Mouse (Mus musculus) cerebellum, postnatal 36 days (tissue): ENCODE measurements around the gene Shisa9.
A peak's percentile ranks its signal among the peaks of the same experiment; 100 is the strongest.
"Not testable (repeated sequence)": the region's sequence is repeated elsewhere in the genome, so short reads cannot be mapped to it uniquely, and the experiment has no call there.

Experiments
- DNase-seq, 2 experiments: peaks; one replicate each; pipeline ENCODE4 v3.0.0; 2021 to 2022; ENCODE audit warnings: mixed read lengths in 2 of 2

Gene Shisa9

DNA sequence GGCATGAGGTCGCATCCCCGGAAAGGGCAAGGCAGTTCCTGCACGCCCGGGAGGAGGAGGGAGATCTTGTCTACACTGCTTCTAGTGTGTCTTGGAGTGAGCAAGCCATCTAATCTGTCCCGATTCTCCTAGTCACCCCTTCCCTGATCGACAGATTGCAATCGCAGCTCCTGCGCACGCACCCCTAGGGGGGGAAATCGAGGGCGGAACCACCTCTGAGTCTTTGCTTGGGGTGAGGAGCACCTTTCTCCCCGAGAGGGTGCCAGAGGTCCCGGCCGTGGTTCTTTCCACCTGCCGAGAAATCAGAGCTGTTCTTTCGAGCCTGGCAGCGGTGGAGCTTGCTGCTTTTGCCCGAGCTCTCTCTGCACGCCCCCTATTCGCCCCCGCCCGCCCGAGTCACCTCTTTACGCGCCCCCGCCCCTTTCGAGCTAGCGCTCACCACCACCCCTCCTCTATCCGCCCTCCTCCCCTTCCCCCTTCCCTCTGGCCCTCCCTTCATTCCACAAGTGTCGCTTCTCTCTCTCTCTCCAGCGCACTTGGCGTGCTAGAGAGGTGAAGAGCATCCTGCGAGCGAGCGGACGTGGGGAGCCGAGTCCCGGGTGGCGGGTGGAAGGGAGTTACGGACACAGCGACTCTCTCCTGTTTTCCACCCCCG is at the start of gene Shisa9:
Gene Shisa9 (plus strand): TSS at position 498 of the 655 bp plus-strand sequence.
- DNase-seq: peak in 1 of 2 experiments; percentile 10

DNA sequence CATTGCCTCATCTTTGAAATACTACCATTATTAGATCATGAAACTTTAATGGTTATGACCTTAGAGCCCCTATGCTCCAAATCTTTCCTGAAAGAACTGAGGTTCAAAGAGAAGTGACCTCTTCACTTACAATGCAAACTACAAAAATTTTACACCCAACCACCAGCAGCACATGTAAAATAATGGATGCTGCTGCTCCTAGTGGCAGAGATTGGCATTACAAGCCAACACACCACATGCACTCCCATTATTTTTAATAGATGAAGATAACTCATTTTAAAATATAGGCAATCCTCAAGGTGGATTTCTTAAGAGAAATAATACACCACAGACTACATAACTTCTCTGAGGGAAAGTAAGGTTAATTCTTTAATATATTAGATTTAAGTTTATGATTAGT is 43.4 kb upstream of the Shisa9 start:
- peak; percentile 63 to 76 for DNase-seq

DNA sequence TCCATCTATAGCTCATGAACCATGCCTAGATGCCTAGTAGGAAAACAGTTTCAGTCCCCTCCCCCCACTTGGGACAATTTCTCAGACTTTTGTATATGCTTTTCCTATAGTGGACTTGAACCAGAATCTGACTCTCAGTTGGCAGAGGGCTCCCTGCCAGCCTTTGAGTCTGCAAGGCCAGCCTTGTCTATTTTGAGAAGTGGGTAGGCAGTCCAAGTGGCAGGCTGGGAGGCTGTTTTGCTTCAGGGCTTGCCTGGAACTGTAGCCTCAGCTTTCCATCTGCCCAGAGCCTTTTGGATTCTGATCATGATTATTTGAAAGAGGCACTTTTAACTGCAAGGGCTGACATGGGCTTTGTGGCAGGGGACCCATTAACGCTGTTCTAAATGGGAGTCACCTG is 23.2 kb upstream of the Shisa9 start:
- DNase-seq: peak; percentile 19 to 21

DNA sequence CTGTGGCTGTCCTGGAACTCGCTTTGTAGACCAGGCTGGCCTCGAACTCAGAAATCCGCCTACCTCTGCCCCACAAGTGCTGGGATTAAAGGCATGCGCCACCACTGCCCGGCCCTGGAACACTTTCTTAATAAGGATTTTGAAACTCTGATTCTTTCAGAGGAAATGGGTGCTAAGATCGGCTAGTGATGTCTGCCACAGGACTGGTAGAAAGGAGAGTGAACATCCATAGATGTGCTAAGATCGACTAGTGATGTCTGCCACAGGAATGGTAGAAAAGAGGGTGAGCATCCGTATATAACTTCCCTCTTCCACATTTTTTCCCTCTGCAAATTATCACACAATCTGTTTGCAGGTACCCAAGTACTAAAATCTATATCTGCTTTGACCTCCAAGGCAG is 17.9 kb upstream of the Shisa9 start:
- DNase-seq: no peak

DNA sequence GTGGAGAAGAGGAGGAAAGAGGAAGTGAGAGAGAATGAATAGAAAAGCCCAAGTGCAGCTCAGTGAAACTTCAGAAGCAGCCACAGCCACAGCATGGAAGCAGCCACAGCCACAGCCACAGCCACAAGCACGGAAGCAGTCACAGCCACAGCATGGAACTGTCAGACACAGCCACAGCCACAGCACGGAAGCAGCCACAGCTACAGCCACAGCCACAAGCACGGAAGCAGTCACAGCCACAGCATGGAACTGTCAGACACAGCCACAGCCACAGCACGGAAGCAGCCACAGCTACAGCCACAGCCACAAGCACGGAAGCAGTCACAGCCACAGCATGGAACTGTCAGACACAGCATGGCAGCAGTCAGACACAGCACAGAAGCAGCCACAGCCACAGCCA is 17.1 kb upstream of the Shisa9 start:
- not testable (repeated sequence) for DNase-seq

DNA sequence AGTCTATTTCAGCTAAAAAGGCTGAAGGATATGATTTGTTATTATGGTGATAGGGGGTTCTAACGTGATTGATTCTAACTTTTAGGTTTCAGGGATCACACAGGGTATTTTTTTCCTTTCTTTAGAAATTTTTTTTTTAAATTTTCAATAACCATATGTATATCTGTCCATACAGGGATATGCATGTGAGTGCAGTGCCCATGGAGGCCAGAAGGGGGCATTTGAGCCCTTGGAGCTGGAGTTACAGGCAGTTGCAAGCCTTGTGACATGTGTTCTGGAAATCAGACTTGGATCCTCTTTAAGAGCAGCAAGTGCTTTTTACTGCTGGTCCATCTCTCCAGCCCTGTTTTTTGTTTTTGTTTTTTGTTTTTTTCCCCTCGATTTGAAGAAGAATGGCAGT is 16.3 kb upstream of the Shisa9 start:
- DNase-seq: no peak

DNA sequence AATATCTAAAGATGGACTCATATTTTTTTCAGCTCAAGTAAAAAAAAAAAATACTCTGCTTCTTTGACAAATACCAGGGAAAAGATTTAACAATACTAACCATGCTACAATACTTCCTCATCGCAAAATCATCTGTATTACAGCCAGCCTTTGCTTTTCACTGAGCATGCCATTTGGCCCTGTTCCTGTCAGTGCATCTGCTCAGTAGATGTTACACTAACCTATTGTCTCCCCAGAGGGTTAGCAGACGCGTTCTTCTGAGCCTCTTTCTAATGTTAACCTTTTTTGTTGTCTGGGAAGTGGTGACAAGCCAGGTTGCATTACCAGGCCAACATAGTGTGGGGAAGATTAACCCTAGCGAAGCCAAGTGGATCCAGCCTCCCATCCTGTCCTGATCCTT is 10.2 kb upstream of the Shisa9 start:
- DNase-seq: no peak

DNA sequence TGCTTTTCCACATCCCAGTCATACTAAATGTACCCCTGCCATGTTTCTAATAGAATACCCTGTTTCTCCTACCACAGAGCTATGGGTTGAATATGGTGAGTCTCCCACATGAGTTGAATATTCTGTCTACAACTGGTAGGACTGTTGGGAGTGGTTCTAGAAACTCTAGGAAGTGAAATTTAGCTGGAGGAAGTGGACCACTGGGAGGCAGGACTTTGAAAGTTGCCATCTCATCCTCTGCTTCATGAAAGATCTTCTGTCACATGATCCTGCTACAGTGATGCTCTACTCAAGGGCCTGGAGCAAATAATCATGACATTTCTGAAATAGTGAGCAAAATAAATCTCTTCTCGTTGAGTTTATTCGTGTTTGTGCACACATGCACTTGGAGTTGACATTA is 7.2 kb upstream of the Shisa9 start:
- DNase-seq: no peak

DNA sequence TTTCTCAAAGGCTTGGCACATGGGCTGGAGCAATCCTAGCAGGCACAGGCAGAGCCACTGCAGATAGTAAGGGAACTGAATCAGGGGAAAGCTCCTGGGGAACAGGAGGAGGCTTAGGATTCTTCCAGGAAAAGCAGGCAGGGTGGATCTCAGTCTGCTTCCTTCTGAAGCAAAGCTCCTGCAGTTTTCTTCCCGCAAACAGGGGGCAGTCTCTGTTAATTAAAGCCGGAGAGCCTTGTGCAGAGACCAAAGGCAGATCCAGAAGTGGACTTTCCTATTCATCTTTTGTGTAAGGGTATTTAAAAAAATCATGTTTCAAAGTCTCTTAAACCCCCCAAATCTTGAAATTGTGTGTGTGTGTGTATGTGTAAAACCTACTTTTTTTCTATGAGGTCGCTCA is 3.1 kb upstream of the Shisa9 start:
- peak; percentile 20 for DNase-seq

DNA sequence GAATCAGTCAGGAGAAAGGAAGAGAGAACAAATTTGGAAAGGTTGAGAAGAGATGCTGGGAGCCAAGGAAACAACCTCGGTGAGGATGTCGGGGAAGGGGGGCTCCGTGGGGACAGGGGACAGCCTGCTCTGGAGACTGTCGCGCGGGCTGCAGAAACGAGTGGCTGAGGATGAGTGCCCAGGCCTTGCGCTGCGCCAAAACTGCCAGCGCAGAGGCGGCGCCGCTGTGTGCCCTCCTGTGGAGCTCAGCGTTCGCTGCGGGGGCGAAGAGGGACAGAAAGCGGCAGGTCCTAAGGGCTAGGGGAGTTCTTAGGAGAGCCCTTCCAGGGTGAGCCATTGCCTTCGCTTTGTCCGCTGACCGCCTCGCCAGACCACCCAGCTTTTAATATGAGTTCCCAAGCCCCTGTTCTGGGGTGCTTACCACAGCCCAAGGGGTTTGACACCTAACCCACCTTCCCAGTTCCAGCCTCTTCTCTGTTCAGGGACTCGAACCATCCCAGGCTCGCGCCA is 752 bp upstream of the Shisa9 start:
- peak in 1 of 2 experiments; percentile 8 for DNase-seq

DNA sequence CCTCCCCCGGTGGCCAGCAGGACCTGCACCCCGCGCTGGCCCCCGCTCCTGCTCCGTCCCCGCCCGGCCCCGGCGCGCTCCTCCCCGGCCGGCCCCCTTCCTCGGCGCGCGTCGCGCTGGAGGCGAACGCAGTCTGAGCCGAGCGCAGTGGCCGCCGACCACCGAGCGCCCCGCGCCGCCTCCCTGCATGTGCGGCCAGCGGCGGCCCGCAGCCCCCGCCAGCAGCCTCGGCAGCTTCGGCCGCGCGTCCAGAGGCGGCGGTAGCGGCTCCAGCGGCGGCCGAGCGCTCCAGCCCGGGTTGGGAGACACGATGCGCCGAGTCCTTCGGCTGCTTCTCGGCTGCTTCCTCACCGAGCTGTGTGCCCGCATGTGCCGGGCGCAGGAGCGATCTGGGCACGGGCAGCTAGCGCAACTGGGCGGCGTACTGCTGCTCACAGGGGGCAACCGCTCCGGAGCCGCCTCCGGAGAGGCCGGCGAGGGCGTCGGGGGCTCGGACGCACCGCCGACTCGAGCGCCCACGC is 418 bp downstream of the Shisa9 start:
- DNase-seq: peak in 1 of 2 experiments; percentile 10

DNA sequence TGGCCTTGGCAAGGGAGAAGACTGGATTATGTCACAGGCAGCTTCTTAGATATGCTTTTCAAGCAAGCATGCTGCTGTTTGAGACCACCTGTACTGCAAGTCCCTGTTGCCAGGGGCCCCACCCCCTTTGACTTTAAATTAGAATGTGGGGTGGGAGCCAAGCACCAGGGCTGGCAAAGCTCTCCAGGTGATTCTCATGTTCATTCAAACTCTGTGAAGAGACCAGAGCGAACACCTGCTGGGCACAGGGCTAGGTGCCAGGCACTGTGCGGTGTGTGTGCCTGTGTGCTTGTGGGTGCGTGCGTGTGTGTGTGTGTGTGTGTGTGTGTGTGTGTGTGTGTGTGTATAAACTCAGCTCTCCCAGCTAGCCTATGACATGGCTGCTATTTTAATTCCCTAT is 3.1 kb downstream of the Shisa9 start:
- no peak for DNase-seq

DNA sequence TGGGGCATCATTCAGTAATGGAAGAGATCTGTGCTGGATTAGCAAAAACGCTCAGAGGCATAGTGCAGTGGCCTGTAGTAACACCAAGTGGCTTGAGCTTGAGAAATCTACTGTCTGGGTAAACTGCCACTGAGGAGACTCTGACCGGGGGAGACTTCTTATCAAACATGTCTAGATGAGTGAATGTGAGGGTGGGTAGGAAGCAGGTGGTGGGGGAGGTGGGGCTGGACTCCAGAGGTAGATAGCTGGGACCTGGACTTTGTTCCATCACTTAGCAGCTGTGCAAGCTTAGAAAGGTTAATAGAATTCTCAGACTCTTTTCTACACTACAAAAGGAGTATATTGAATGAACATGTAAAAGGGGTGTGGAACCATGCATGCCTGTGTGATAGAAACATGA is 21.3 kb downstream of the Shisa9 start:
- DNase-seq: no peak

DNA sequence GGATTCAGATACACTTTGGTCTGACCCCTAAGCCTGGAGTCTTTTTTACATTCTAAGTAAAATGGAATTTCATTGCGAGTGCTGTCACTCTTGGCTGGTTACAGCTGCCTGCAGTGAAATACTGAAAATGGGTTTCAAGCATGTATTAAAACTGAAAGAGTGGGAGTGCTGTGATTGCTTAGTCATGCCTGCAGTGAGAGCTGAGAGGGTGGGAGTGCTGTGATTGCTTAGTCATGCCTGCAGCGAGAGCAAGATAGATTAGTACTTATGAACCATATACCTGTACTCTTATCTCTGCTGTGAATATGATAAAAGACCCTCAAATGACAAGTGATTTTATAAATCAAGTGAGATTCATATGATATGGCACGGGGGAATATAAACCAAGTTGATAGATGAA is 26.2 kb downstream of the Shisa9 start:
- DNase-seq: no peak

DNA sequence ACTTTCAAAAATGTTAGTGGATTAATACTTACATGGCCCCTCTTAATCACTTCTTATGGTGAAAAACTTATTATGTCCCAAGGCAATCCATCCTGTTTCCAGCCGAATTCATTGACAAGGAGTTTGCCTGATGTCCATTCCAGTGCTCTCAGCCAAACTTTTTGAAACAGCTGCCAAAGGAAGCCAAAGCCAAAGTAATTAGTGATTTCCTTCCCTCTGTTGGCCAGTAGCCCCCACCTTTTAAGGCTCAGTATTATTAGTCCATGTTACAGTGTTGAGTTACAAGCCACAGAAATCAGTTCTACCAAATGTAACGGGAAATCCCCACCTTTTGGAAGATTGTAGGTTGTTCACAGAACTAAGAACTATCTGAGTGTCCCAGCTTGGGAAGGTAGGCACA is 28.8 kb downstream of the Shisa9 start:
- DNase-seq: no peak

DNA sequence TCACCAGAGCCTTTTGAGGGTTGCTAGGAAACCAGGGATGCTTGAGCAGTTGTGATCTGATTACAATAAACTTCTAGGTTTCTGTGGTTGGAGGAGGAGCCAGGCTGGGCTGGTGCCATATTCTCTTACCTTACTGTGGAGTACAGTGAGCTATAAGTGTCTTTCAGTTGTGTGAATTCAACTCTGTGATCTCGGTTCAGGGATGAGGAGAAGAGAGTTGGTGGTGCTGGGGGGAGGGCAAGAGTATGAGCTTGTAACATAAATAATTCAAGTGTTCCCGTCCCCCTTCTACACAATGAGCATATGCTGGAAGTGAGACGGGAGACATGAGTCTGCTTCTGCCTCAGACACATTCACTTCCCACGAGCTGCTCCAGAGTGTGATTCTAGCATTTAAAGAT is 30.6 kb downstream of the Shisa9 start:
- no peak for DNase-seq

DNA sequence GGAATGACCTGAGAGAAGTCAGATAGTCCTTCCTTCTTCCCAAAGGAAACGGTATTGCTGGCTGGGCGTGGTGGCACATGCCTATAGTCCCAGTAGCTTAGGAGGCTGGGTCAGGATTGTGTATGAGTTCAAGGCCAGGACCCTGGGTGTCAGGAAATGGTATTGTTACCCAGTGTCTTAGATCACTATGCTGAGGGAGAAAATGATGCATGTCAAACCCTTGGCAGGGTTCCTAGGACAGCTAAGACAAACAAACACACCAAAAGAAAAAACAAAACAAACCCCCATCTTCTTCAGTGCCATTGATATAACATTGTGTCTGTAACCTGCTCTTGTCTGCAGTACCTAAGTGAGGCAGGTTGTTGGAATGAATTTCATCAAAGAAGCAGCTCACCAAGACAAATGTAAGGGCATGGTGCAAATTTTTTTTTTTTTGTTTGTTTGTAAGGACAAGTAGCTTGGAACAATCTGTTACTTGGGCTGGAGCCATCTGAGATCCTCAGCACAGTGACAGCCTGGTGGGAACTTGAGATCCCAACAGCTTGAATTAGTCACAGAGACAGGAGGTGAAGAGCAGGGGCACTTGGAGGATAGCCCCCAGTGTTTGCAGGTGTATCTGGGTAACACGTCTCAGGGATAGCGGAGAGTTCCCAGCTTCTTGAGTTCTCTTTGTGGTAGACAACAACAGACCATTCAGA is 34.2 kb downstream of the Shisa9 start:
- DNase-seq: no peak

DNA sequence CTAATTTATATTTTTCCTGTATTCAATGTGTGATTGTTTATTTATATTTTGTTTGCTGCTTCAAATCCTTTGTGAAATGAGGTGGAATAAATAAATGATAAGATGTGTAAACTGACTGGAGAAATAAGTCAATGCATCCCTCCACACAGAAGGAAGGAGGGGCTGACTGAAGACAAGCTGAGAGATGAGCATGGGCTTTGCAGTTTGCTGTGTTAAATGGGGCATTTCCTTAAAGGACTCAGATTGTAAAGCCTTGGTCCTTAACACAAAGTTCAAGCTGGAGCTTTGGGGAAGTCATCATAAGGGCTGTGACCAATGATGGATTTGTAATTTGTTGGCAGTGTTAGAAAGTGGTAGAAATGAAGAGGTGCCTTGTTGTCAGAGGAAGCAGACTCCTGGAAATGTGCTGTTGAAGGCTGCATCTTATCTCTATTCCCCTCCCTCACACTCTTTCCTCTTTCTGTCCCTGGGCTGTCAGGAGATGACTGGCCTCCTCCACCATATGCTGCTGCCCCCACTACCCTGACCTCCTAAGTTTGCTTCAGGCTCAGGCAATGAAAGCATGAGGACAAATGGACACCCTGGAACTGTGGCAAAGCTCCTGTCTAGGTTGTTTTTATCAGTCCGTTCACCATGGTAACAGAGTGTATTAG is 36.3 kb downstream of the Shisa9 start:
- DNase-seq: no peak

DNA sequence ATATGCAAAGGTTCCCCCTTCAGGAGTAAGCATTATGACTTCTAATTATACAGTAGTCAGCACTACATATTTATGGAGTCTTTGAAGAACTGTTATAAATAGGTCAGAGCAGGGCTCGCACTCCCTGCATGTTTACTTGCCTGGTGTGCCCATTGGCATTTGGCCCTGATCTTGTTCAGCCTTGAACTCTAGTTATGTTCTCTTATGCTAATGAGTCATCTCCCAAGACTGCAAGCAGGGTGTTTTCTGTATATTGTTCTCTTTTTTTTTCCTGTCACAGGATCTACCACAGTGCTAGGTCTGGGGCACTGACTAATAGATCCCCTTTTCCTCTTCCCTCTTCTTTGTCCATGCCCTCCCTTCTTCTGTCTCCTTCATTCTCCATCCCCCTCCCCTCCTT is 48.5 kb downstream of the Shisa9 start:
- peak; percentile 9 to 20 for DNase-seq

DNA sequence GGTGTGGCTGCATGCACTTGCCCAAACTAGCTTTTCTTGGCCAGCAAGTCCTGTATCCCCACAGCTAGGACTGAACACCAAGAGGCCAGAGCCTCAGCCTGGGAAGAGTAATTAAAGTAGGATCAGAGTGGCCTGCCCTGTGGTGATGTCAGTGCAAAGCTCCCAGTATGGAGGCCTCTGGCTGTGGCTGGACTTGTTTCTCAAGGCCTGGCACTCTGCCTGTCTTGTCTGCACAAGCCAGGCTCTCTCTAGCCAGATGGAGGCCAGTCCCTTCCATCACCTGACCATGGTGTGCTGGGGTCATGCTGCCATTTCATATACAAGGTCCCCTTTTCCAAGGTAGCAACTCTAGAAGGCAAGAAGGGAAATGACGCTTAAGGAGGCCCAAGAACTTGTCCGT is 51.0 kb downstream of the Shisa9 start:
- peak; percentile 18 to 25 for DNase-seq

DNA sequence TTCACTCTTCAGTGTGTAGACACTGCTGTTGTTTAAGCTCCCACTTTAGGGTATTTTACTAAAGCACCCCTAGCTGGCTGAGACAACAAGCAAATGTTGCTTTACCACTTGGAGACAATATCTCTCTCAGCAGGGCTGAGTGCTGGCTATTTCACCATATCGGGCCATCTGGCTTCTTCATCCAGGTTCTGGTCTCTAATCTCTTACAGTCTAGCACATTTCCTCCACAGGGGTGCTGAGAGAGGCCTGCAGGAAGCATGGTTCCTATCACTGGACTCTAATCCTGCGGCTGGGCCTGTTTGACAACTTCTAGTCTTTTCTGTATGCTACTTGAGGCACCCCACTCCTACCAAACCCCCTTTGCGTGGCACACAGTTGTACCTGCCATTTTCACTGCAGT is 51.7 kb downstream of the Shisa9 start:
- DNase-seq: peak; percentile 6 to 12

DNA sequence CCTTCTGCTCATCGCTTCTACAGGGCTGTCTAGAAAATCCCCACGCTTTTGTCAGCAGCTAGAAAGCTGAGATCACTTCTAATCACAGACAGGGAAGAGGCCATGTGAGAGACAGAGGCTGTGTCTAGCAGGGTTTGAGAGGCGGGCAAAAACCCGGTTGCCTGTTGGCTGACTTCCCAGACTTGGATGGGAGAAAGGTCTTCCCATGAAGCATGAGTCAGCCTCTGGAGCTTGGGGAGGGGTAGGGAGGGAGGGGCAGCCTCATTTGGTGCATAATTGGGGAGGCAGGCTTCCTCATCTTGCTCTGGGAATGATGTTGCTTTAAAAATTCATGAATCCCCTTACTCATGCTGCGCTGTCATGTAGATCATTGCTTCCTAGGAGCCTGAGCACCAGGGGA is 57.0 kb downstream of the Shisa9 start:
- DNase-seq: peak; percentile 9 to 12

DNA sequence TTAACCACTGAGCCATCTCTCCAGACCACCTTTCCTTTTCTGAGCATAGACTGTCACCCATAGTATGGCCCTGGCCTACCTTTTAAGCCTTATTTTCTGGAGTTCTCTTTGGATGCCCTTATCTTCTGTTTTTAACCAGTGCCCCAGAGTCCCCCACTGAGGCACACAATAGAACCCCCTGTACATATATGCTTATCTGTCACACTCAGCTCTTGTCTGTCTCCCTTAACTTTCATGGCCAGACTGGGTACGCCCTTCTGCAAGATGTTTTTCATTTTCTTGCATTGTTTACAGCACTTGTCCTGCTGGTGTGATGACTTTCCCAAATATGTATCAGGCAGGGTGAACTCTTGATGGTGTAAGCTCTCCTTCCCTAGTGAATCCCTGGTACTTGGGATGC is 68.1 kb downstream of the Shisa9 start:
- DNase-seq: no peak

DNA sequence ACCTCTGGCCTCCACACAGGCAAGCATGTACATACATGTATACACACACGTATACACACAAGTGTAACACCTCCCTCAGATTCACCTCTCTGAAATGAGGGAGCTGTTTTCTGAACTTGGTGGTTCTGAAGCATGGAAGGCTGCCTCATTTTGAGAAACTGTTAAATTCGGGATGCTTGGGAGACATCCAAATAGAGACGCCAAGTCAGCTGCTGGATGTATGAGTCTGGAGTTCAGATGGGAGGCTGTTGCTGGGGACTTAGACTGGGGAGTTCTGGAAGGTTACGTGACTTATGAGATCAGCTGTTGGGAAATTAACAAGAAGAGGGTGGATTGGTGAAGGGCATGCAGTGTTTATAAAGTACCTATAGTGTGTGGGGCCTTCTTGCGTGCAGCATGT is 88.7 kb downstream of the Shisa9 start:
- DNase-seq: no peak
